Mouse (Mus musculus) liver, embryonic 12.5 days (tissue): ENCODE data around the gene Dtl. TPM values are rescaled to one million over a fixed set of nuclear protein-coding genes. Genes with fewer than 3 reads are reported as not detected.
"Not testable (repeated sequence)": the region's sequence is repeated elsewhere in the genome, so short reads cannot be mapped to it uniquely, and the experiment has no call there.

Experiments
- ATAC-seq: fragments of 200-750 bp; cut with Nextera tagmentation; 2 replicates; pipeline ENCODE4 v1.8.0; 2017; ENCODE audit warnings: moderate number of reproducible peaks, mild to moderate bottlenecking, moderate library complexity
- H3K27ac ChIP-seq: fragments of 300-500 bp; sonication (generic); 2 replicates; pipeline ENCODE4 v1.5.1; 2016; ENCODE audit warnings: mild to moderate bottlenecking
- H3K27me3 ChIP-seq: fragments of 300-500 bp; sonication (generic); replicated peaks from 2 replicates; pipeline ENCODE4 v1.6.1; 2016; ENCODE audit warnings: mild to moderate bottlenecking, moderate library complexity
- H3K36me3 ChIP-seq: fragments of 300-500 bp; sonication (generic); 2 replicates; pipeline ENCODE4 v1.6.1; 2016; ENCODE audit warnings: mild to moderate bottlenecking, moderate library complexity
- H3K4me1 ChIP-seq: fragments of 300-500 bp; sonication (generic); 2 replicates; pipeline ENCODE4 v1.6.1; 2016
- H3K4me2 ChIP-seq: fragments of 300-500 bp; sonication (generic); 2 replicates; pipeline ENCODE4 v1.6.1; 2016; ENCODE audit warnings: mild to moderate bottlenecking, moderate library complexity
- H3K4me3 ChIP-seq: fragments of 300-500 bp; sonication (generic); 2 replicates; pipeline ENCODE4 v1.5.1; 2016; ENCODE audit warnings: mild to moderate bottlenecking, moderate library complexity
- H3K9ac ChIP-seq: fragments of 300-500 bp; sonication (generic); 2 replicates; pipeline ENCODE4 v1.6.1; 2016; ENCODE audit warnings: mild to moderate bottlenecking, moderate library complexity
- H3K9me3 ChIP-seq: fragments of 300-500 bp; sonication (generic); replicated peaks from 2 replicates; pipeline ENCODE4 v1.6.1; 2016; ENCODE audit warnings: mild to moderate bottlenecking, moderate library complexity
- WGBS: fragments of 180-500 bp; shearing (Covaris S2); methylation state at CpG from one replicate; pipeline ENCODE4 v1.1.7; 2016; ENCODE audit not compliant: insufficient replicate concordance; 5-methylcytosine and 5-hydroxymethylcytosine counted together
- polyA plus RNA-seq: library from polyadenylated mRNA; unstranded; fragments of >200 nt; fragmentation: Nextera tagmentation; extraction: Ambion mirVana; gene quantifications from 2 replicates; pipeline ENCODE4 v1.2.1, GENCODE M21; 2016

Gene Dtl
- polyA plus RNA-seq, 1 experiment from 2014 or later, result 60.2 TPM

GRCm38 (mm10) chr1:191516351-191516750 lies 59.0 kb downstream of the Dtl start:
- H3K27ac ChIP-seq, H3K36me3 ChIP-seq, H3K9me3 ChIP-seq, H3K27me3 ChIP-seq, ATAC-seq, H3K4me2 ChIP-seq, H3K4me3 ChIP-seq, H3K9ac ChIP-seq: not testable (repeated sequence)
- peaks cover 30% of the 10 kb centered on the region for H3K4me1 ChIP-seq
- WGBS, result 67% methylated on average over 2 of the region's 2 CpGs

- no peaks in the 10 kb centered on the region for H3K27me3 ChIP-seq
- no peak for ATAC-seq
- WGBS, result 89% methylated on average over 4 of the region's 4 CpGs
- no peaks in the 10 kb centered on the region for H3K9me3 ChIP-seq
- H3K27ac ChIP-seq, result no peak overlapping the region
- H3K9ac ChIP-seq, result no peak overlapping the region
- no peak overlapping the region for H3K4me2 ChIP-seq
- H3K36me3 ChIP-seq, result no peaks in the 10 kb centered on the region
- H3K4me3 ChIP-seq, result no peak overlapping the region
- H3K4me1 ChIP-seq, result peaks cover 10% of the 10 kb centered on the region
These were observed 62.1 kb downstream of the Dtl start for GRCm38 (mm10) chr1:191513195-191513594.

GRCm38 (mm10) chr1:191512383-191512782 lies 63.0 kb downstream of the Dtl start:
- H3K9me3 ChIP-seq, result no peaks in the 10 kb centered on the region
- no peak overlapping the region for H3K4me2 ChIP-seq
- ATAC-seq, result no peak
- peaks cover 1% of the 10 kb centered on the region; the same call in 1 of the 2 replicates for H3K4me1 ChIP-seq
- H3K9ac ChIP-seq, result no peak overlapping the region
- no peaks in the 10 kb centered on the region for H3K27me3 ChIP-seq
- 72% methylated on average over 4 of the region's 4 CpGs for WGBS
- H3K36me3 ChIP-seq, result no peaks in the 10 kb centered on the region
- no peak overlapping the region for H3K27ac ChIP-seq
- no peak overlapping the region for H3K4me3 ChIP-seq

- 72% methylated on average over 8 of the region's 8 CpGs for WGBS
These were observed 63.8 kb downstream of the Dtl start for GRCm38 (mm10) chr1:191511503-191511902.

GRCm38 (mm10) chr1:191509865-191510264 lies 65.5 kb downstream of the Dtl start:
- Histone ChIP-seq H3K36me3 (no peaks in the 10 kb centered on the region), H3K9ac (no peak overlapping the region), H3K4me1 (no peaks in the 10 kb centered on the region), H3K4me3 (no peak overlapping the region), H3K4me2 (no peak overlapping the region), H3K9me3 (no peaks in the 10 kb centered on the region), H3K27ac (no peak overlapping the region), H3K27me3 (no peaks in the 10 kb centered on the region)
- ATAC-seq, result no peak
- WGBS, result 65% methylated on average over 3 of the region's 3 CpGs

More at GRCm38 (mm10) chr1:191511503-191511902, 63.8 kb downstream of the Dtl start:
- H3K36me3 ChIP-seq, result no peaks in the 10 kb centered on the region
- no peak overlapping the region for H3K4me2 ChIP-seq
- no peak for ATAC-seq
- no peak overlapping the region for H3K9ac ChIP-seq
- no peaks in the 10 kb centered on the region for H3K27me3 ChIP-seq
- no peak overlapping the region for H3K27ac ChIP-seq
- no peaks in the 10 kb centered on the region for H3K9me3 ChIP-seq
- H3K4me3 ChIP-seq, result no peak overlapping the region
- no peaks in the 10 kb centered on the region for H3K4me1 ChIP-seq

GRCm38 (mm10) chr1:191509131-191509530 lies 66.2 kb downstream of the Dtl start:
- Histone ChIP-seq H3K36me3 (no peaks in the 10 kb centered on the region), H3K4me1 (no peaks in the 10 kb centered on the region), H3K9me3 (no peaks in the 10 kb centered on the region), H3K27me3 (no peaks in the 10 kb centered on the region), H3K9ac (no peak overlapping the region), H3K4me3 (no peak overlapping the region), H3K27ac (no peak overlapping the region), H3K4me2 (no peak overlapping the region)
- no peak for ATAC-seq
- 74% methylated on average over 6 of the region's 6 CpGs for WGBS

GRCm38 (mm10) chr1:191506791-191507190 lies 68.6 kb downstream of the Dtl start:
- no peaks in the 10 kb centered on the region for H3K4me1 ChIP-seq
- no peaks in the 10 kb centered on the region for H3K9me3 ChIP-seq
- no peak overlapping the region for H3K27ac ChIP-seq
- no peaks in the 10 kb centered on the region for H3K27me3 ChIP-seq
- WGBS, result 52% methylated on average over 1 of the region's 1 CpGs
- H3K4me3 ChIP-seq, result no peak overlapping the region
- no peak for ATAC-seq
- H3K9ac ChIP-seq, result no peak overlapping the region
- no peak overlapping the region for H3K4me2 ChIP-seq
- H3K36me3 ChIP-seq, result no peaks in the 10 kb centered on the region

GRCm38 (mm10) chr1:191499666-191500065 lies 75.7 kb downstream of the Dtl start:
- WGBS, result 82% methylated on average over 6 of the region's 6 CpGs
- Histone ChIP-seq H3K4me3 (no peak overlapping the region), H3K4me2 (no peak overlapping the region), H3K9me3 (no peaks in the 10 kb centered on the region), H3K27ac (no peak overlapping the region), H3K27me3 (no peaks in the 10 kb centered on the region), H3K4me1 (peaks cover 13% of the 10 kb centered on the region), H3K9ac (no peak overlapping the region), H3K36me3 (no peaks in the 10 kb centered on the region)
- ATAC-seq, result no peak

GRCm38 (mm10) chr1:191498271-191498955 lies 76.9 kb downstream of the Dtl start:
- Histone ChIP-seq H3K36me3 (no peaks in the 10 kb centered on the region), H3K27ac (no peak overlapping the region), H3K9me3 (no peaks in the 10 kb centered on the region), H3K4me1 (peaks cover 26% of the 10 kb centered on the region), H3K9ac (no peak overlapping the region), H3K27me3 (no peaks in the 10 kb centered on the region), H3K4me3 (no peak overlapping the region), H3K4me2 (no peak overlapping the region)
- ATAC-seq, result no peak
- 53% methylated on average over 14 of the region's 14 CpGs for WGBS

GRCm38 (mm10) chr1:191496676-191497075 lies 78.7 kb downstream of the Dtl start:
- Histone ChIP-seq H3K36me3 (no peaks in the 10 kb centered on the region), H3K4me2 (no peak overlapping the region), H3K9me3 (no peaks in the 10 kb centered on the region), H3K4me1 (peaks cover 33% of the 10 kb centered on the region), H3K4me3 (no peak overlapping the region), H3K9ac (no peak overlapping the region), H3K27ac (no peak overlapping the region), H3K27me3 (peaks cover 7% of the 10 kb centered on the region; the same call in 1 of the 2 replicates)
- no peak for ATAC-seq
- WGBS, result 85% methylated on average over 1 of the region's 1 CpGs

- no peak overlapping the region for H3K4me3 ChIP-seq
- no peak overlapping the region for H3K4me2 ChIP-seq
- no peak overlapping the region for H3K27ac ChIP-seq
- no peak for ATAC-seq
- no peak overlapping the region for H3K9ac ChIP-seq
- no peaks in the 10 kb centered on the region for H3K36me3 ChIP-seq
- no peaks in the 10 kb centered on the region for H3K9me3 ChIP-seq
- peaks cover 33% of the 10 kb centered on the region for H3K4me1 ChIP-seq
- WGBS, result 62% methylated on average over 10 of the region's 10 CpGs
- H3K27me3 ChIP-seq, result peaks cover 16% of the 10 kb centered on the region; the same call in 1 of the 2 replicates
These were observed 80.3 kb downstream of the Dtl start for GRCm38 (mm10) chr1:191495051-191495467.

- H3K27ac ChIP-seq, result peak overlapping the region; percentile 33; the same call in 1 of the 2 replicates
These were observed 81.1 kb downstream of the Dtl start for GRCm38 (mm10) chr1:191494303-191494655.

More at GRCm38 (mm10) chr1:191494303-191494655, 81.1 kb downstream of the Dtl start:
- ATAC-seq, result no peak
- no peak overlapping the region for H3K9ac ChIP-seq
- H3K4me2 ChIP-seq, result peak overlapping the region; percentile 35; the same call in 1 of the 2 replicates
- peaks cover 33% of the 10 kb centered on the region for H3K4me1 ChIP-seq
- H3K36me3 ChIP-seq, result no peaks in the 10 kb centered on the region
- H3K27me3 ChIP-seq, result peaks cover 16% of the 10 kb centered on the region; the same call in 1 of the 2 replicates
- no peaks in the 10 kb centered on the region for H3K9me3 ChIP-seq
- no peak overlapping the region for H3K4me3 ChIP-seq
- WGBS, result 80% methylated on average over 2 of the region's 2 CpGs
